Mouse (Mus musculus) gastrocnemius, postnatal 4 days (tissue): ENCODE measurements at regions not wholly inside any gene's neighbourhood (a gene's known extent, or its start where the extent isn't known, plus 50 kb on each side); places are given as distances from the start of the nearest gene placed in this dataset.

Experiments used
- DNase-seq, 2 experiments: peaks; one replicate each; pipeline ENCODE4 v3.0.0; 2021 to 2022; ENCODE audit warnings: low spot score in 2 of 2, mixed read lengths in 2 of 2

DNA sequence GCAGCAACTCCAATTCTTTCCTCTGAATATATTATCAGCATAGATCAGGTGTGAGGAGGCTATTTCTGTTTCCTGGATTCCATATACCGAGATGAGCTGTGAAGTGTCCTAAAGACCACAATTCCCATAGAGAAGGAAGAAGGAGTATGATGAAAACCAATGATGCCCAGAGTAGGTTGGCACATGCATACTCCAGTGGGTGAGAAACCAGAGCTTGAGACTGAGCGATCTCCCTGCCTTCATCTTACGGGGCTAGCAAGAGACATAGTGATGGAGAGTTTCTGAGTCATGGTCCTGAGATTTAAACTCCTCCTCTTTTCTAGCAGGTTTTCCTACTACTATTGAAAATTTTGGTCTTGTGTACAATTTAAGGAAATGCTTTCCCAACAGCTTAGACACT is 103.1 kb upstream of the Atp5g3 start:
- no peak for DNase-seq

DNA sequence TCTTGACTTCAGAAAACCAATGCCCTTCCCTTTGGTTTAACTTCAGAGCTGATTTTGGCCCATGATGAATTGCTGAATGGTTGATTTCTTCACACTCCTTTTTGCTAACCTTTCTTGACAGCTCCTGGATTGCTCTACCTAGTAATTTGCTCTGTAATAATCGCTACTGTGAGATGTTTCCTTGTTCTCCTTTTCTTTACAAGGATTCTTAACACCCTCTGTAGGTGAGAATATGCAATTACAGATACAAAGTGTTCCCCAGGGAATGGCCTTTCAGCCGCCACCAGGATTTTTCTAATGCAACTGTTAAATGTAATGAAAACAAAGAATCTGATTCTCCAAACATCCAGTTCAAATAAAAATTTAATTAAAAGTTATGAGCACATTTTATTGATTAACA is 87.4 kb upstream of the Atp5g3 start:
- no peak for DNase-seq

DNA sequence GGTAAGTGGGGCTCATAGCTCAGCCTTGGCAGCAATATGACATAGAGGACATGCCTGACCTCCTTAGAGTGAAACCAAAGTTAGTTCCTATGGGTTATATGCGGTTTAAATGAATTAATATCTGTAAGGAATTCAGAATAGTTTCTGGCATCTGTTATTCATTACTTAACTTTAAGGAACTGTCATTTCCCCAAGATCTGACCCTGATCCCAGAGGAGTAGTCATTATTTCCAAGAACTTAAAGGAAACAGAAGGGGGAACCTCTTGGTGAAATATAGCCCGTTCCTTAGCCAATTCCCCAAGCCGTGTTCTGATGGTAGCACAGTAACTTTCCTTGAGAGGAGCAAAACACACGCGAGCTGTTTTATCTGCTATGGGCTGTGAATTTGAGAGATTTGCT is 85.9 kb upstream of the Atp5g3 start:
- no peak for DNase-seq

DNA sequence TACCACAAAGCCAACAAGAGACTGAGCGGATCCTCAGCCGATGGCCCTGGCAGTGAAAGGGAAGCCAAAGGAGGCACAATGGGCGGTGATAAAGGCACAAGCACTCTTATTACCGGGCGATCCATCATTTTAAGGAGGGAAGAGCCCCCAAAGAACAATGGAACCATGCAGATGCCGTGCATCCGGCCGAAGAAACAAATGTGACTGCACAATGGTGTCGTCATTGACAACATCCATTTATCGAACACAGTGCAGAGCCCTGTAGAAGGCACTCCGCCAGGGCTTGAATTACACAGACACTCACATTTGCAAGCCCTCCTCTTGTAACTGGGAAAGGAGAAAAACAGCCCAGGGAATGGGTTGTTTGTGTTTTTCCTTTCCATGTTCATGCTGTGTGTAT is 80.7 kb upstream of the Atp5g3 start:
- no peak for DNase-seq

DNA sequence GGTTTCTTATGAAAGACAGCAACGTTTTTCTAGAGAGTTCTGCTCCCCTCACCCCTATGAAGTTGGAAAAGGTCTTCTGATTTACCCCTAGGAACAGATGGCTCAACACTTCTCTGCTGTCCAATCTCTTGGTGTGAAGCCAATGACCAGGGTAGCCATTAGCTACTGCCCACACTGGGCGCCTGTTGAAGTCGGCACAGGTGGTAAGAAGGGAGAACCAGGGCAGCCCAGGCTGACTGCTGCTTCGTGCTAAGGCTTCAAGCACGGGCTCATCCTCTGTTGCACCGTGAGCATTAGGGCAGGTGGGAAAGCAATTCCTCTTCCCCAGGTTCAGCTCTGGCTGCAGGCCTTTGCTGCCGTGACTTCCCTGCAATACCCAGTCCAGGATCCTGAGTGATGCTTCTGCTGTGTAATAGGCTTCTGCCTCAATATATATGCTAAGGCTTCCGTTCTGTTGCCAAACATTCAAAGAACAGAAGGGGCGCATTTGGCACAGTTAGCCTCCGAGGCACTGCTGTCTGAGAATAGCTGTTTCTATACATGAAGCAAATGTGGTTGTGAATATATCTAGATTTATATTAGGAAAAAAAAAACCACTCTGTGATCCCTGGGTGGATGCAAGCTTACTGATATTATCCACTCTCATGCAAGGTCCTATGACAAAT is 76.4 kb upstream of the Atp5g3 start:
- no peak for DNase-seq

DNA sequence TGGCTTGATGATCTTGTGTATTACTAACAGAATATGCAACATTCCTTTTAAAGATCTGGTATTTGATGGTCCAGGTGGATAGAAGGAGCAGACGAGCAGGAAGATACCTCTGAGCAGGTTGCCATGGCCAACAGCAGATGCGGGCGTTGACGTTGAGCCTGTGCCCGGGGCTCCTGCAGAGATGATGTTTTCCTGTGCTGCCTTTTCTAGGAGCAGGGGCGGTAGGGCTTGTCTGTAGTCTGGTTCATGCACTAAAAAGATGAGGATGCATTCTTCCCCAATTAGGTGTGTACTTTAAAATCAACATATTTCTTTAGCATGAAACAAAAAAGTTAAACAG is 74.8 kb upstream of the Atp5g3 start:
- no peak for DNase-seq

DNA sequence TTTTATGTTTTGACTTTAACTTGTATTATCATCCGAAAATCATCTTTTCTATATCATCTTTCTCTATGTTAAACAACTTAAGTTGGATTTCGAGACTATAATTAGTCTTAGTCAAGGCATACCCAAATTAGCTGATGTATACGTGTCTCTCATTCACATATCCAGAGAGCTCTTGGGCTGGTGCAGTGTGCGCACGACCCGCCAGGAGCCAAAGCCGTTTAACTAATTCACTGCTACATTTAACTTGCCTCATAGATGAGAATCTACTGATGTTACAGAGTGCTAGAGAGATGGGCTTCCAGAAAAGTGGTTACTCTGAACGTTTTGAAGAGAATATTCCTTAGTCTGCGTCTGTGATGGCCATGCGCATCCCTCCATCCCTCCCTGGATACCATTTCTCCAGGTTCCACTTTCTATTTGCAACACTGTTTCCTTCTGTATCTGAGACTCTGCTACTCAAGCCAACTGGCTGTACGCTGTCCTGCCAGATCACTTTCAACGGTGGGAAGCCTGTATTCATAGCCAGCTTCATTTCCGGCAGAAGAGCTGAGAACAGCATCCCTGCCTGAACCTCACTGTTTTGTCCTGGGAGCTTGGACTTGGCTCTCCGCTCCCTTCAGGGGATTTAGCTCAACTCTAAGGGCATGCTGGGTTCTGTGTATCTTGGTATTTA is 74.2 kb upstream of the Atp5g3 start:
- no peak for DNase-seq

DNA sequence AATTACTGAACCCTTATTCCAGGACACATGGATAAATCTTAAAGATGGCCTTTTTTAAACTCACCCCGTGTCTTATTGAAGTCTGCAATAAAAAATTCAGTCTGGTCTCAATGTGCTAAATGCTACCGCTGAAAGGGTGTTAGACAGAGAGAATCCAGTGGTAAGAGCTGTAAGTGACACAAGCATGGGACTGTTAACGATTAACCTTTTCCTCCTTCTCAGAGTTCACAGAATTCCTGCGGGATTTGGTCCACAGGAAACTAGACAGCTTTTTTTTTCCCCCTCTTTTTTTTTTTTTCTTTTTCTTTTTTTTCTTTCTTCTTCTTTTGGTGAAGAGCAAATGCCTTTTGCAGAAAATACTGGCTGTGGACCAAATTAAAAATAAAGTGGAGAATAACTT is 72.0 kb upstream of the Atp5g3 start:
- no peak for DNase-seq

DNA sequence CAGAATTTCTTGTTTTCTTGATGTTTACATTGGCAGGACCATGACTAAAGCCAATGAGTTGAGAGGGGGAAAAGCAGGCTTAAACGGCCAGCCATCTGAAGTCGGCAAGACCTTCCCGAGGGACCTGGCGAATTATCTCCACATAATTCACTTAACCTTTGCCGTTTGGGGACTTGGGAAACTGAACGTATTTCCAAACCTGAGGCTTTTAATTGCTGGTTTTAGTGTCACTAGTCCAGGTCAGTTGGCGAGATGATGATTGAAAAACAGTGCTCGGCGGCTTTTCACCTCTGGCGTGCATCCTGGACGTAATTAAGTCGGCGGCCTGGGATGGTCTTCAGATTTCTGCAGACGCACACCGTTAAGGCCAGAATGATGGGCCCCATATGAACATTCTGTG is 66.9 kb upstream of the Atp5g3 start:
- no peak for DNase-seq

DNA sequence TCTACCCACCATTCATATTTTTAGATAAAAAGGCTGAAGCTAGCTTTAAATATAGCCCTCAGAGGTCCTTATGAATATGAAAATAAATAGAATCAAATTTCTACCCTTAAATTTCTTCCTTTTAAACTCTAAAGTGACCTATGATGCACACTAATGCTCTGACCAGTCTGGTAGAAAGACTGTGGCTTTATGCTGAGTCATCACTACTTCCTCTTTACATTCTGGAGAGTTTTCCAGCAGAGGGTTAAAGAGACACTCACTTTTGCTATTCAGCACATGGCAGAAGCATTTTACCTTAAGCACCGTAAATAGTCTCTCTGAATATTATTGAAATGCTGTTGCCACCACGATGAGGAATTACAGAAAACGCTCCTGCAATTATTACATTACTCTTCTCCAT is 62.6 kb upstream of the Atp5g3 start:
- no peak for DNase-seq

DNA sequence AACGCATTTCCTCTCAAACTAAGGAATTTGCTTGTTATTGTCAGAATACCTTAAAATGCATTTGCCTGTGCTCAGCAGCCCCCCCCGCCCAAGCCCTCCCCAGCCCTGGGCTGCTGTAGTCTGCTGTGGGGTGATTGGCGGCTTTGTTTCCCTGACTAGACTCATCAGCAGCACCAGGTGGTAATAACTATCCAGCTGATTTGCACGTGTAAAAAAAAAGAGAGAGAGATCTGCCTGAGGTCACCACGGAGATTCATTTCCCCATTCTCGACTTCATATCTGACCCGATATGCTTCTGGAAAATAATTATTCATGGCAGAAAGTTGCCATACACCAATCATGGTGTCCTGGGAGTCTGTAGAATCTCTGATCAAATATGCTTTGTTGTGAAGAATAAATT is 56.5 kb upstream of the Atp5g3 start:
- no peak for DNase-seq

DNA sequence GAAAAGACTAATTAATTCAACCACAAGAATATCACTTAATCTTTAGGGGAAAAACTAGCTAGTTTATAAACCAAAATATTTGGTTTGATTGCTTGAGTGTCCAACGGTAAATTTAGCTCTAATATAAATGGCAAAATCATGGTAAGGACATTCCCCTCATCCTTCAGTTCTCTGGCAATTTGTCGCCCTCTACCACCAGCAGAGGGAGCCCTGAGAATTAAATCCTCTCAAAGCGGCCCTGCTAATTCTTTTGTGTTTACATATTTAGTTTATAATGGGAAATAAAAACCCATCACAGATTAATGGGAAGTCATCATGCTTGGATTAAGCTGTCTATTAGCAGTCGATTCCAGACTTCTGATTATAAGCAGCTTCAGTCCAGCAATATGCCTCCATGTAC is 54.5 kb upstream of the Atp5g3 start:
- peak in 1 of 2 experiments; percentile 25 for DNase-seq
